Mouse (Mus musculus) heart, postnatal 0 days (tissue): ENCODE data around the gene Rtn4.

Experiments used
- CTCF ChIP-seq: IDR thresholded peaks from 2 replicates; pipeline ENCODE4 v1.5.1; 2016; ENCODE audit warnings: antibody characterized with exemption, control low read depth, low read depth
- EP300 ChIP-seq: IDR thresholded peaks from 2 replicates; pipeline ENCODE4 v1.6.1; 2016; ENCODE audit warnings: antibody characterized with exemption, low read depth

DNA sequence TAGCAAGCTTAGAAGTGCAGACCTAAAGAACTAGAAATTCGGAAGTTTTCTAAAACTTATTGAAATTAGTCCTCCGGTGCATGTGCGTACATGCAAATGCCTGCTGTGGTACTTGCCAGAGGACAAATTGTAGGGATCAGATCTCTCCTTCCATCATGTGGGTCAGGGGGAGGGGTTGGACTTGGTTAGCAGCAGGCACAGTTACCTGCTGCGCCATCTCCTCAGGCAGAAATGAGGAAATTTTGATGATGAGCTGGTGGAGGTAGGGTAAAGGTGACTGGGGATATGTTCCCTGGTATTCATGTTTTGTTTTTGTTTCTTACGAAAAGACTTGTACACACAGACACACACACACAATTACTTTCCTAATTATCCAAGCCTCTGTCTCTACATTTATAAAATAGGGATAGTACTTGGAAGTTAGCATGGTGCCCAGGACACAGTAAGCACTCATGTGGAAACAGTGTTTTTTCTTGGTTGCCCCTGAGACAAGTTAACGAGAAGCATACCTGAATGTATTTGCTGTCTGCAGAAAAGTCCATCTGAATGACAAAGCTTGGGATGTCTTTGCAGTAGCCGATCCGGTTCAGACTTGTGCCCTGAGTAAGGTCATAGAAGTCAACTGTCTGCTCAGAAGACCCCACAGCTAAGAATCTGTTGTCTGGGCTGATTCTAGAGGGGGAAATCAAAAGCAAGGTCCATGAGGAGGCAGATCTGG, 56.2 kb downstream of the Rtn4 start:
- no peak for TF ChIP-seq CTCF
- no peak for TF ChIP-seq EP300
